Mouse (Mus musculus) hindbrain, postnatal 0 days (tissue): ENCODE data around the gene Auh. TPM values are rescaled to one million over a fixed set of nuclear protein-coding genes. Genes with fewer than 3 reads are reported as not detected.

ENCODE experiments used
- ATAC-seq: fragments of 200-750 bp; cut with Nextera tagmentation; 2 replicates; pipeline ENCODE4 v1.8.0; 2017; ENCODE audit warnings: mild to moderate bottlenecking, moderate TSS enrichment, moderate library complexity
- DNase-seq: peaks from one replicate; pipeline ENCODE4 v3.0.0-alpha.2; 2015; ENCODE audit warnings: low spot score
- H3K27ac ChIP-seq: fragments of 300-500 bp; sonication (generic); 2 replicates; pipeline ENCODE4 v1.5.1; 2014; ENCODE audit warnings: mild to moderate bottlenecking
- H3K27me3 ChIP-seq: fragments of 300-500 bp; sonication (generic); 2 replicates; pipeline ENCODE4 v1.6.1; 2014; ENCODE audit warnings: low read length, mixed read lengths; ENCODE audit not compliant: insufficient read depth
- H3K36me3 ChIP-seq: fragments of 300-500 bp; sonication (generic); 2 replicates; pipeline ENCODE4 v1.6.1; 2014; ENCODE audit warnings: low read length, mixed read lengths; ENCODE audit not compliant: insufficient read depth
- H3K4me1 ChIP-seq: fragments of 300-500 bp; sonication (generic); 2 replicates; pipeline ENCODE4 v1.6.1; 2014; ENCODE audit warnings: antibody characterized with exemption, low read length, mixed read lengths; ENCODE audit not compliant: insufficient read depth
- H3K4me2 ChIP-seq: fragments of 300-500 bp; sonication (generic); 2 replicates; pipeline ENCODE4 v1.6.1; 2014; ENCODE audit warnings: low read depth, mild to moderate bottlenecking, low read length, moderate library complexity, mixed read lengths
- H3K4me3 ChIP-seq: fragments of 300-500 bp; sonication (generic); 2 replicates; pipeline ENCODE4 v1.5.1; 2014; ENCODE audit warnings: low read length
- H3K9ac ChIP-seq: fragments of 300-500 bp; sonication (generic); replicated peaks from 2 replicates; pipeline ENCODE4 v1.6.1; 2014; ENCODE audit warnings: mild to moderate bottlenecking, low read length, moderate library complexity, mixed read lengths
- H3K9me3 ChIP-seq: fragments of 300-500 bp; sonication (generic); 2 replicates; pipeline ENCODE4 v1.6.1; 2016; ENCODE audit warnings: low read length, mixed read lengths
- CTCF ChIP-seq: IDR thresholded peaks from 2 replicates; pipeline ENCODE4 v1.5.1; 2016; ENCODE audit warnings: antibody characterized with exemption, control low read depth, low read depth
- WGBS: fragments of 180-500 bp; shearing (Covaris S2); extraction: QIAGEN DNeasy Blood & Tissue Kit; methylation state at CpG from one replicate; pipeline ENCODE4 v1.1.7; 2014; 5-methylcytosine and 5-hydroxymethylcytosine counted together
- polyA plus RNA-seq: library from polyadenylated mRNA; unstranded; fragments of >200 nt; fragmentation: Nextera tagmentation; extraction: Ambion mirVana; gene quantifications from 2 replicates; pipeline ENCODE4 v1.2.1, GENCODE M21; 2015
- total RNA-seq: library from RNA; depleted of rRNA; stranded (reverse); fragments of >200 nt; gene quantifications from 2 replicates; pipeline ENCODE4 v1.2.3, GENCODE M21; 2014; rRNA removed

The Auh gene
- total and polyA plus RNA-seq, 2 experiments from 2014 or later, result 39.3 to 65.9 TPM

GRCm38 (mm10) chr13:52800687-52801341, 128.7 kb downstream of the Auh start:
- no peaks in the 10 kb centered on the region for H3K27me3 ChIP-seq
- 55% methylated on average over 4 of the region's 4 CpGs for WGBS

DNA sequence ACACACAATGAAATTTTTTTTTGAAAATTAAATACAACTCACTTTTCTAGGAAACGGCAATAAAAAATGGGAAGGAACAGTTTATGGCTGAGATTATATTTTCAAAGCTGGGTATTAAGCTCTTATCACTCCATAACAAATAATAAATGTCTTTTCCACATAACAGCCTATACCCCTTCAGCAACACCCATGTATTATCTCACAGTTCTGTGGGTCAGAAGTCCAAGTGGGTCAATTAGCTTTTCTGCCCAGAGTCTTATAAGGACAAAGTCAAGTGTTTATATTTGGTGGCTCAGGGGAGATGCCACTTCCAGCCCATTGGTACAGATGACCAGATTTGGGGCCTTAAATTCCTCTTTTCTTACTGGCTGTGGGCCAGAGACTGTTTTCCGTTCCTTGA, 129.4 kb downstream of the Auh start:
- no peak overlapping the region for H3K4me3 ChIP-seq
- TF ChIP-seq CTCF, result no peak
- DNase-seq (no peak), ATAC-seq (no peak)
- 72% methylated on average over 2 of the region's 2 CpGs for WGBS
- H3K9me3 ChIP-seq, result no peaks in the 10 kb centered on the region
- no peak overlapping the region for H3K9ac ChIP-seq
- H3K36me3 ChIP-seq, result no peaks in the 10 kb centered on the region
- no peaks in the 10 kb centered on the region for H3K27me3 ChIP-seq
- H3K27ac ChIP-seq, result no peak overlapping the region
- no peak overlapping the region for H3K4me2 ChIP-seq
- no peaks in the 10 kb centered on the region for H3K4me1 ChIP-seq

More at GRCm38 (mm10) chr13:52800687-52801341, 128.7 kb downstream of the Auh start:
- DNase-seq (no peak), ATAC-seq (no peak)
- H3K9ac ChIP-seq, result no peak overlapping the region
- H3K4me2 ChIP-seq, result no peak overlapping the region
- TF ChIP-seq CTCF, result no peak
- no peaks in the 10 kb centered on the region for H3K9me3 ChIP-seq
- no peak overlapping the region for H3K4me3 ChIP-seq
- H3K36me3 ChIP-seq, result no peaks in the 10 kb centered on the region
- H3K27ac ChIP-seq, result no peak overlapping the region
- H3K4me1 ChIP-seq, result peaks cover 3% of the 10 kb centered on the region; the same call in 1 of the 2 replicates

DNA sequence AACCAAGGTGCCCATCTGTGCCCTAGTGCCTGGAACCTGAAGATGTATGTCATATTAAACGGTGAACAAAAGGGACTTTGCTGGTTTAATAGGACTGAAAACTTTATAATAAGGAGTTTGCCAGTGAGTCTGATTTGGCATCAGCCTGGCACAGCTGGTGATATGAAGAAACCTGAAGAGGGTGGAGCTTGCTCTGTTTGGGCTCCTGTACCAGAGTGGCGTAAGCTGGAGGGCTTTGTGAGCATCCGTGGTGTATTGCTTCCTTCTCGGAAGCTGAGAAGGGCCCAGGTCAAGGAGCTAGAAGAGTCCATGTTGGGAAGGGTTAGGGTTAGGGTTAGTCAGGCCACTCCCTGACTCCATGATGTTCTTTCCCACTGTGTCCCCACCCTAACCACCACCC, 135.2 kb downstream of the Auh start:
- no peak for ATAC-seq

DNA sequence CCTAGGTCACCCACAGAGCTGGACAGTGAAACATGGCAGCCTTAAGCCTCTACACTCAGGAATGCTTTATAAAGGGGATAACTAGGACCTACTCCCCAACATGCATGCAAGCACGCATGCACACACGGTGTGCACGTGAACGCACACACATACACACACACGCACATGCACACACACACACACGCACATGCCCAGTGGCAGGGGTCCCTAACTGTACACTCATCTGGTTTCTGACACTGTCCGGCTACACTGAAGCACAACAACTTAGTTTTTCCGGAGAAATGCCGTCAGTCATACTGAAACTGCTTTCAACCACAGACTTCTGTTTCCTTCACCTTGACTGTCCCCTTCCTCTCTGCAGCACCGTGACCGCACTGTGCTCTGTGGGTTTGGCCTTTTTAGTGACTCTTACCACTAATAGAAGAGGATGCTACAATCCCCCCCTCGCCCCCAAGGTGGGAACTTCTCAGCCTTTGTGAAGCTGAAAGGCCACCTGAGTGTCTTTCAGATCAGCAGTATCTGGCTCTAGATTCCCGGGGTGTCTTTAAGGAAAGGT, 136.0 kb downstream of the Auh start:
- TF ChIP-seq CTCF, result no peak
- Histone ChIP-seq H3K36me3 (no peaks in the 10 kb centered on the region), H3K27ac (no peak overlapping the region), H3K9me3 (no peaks in the 10 kb centered on the region), H3K4me2 (no peak overlapping the region), H3K4me1 (no peaks in the 10 kb centered on the region), H3K27me3 (no peaks in the 10 kb centered on the region), H3K4me3 (no peak overlapping the region), H3K9ac (no peak overlapping the region)
- 97% methylated on average over 13 of the region's 13 CpGs for WGBS
- ATAC-seq (no peak), DNase-seq (no peak)

More for the DNA sequence above, 135.2 kb downstream of the Auh start:
- H3K36me3 ChIP-seq, result no peaks in the 10 kb centered on the region
- no peaks in the 10 kb centered on the region for H3K27me3 ChIP-seq
- H3K4me2 ChIP-seq, result no peak overlapping the region
- no peak overlapping the region for H3K4me3 ChIP-seq
- no peak for TF ChIP-seq CTCF
- H3K9me3 ChIP-seq, result no peaks in the 10 kb centered on the region
- H3K4me1 ChIP-seq, result no peaks in the 10 kb centered on the region
- no peak overlapping the region for H3K27ac ChIP-seq
- DNase-seq, result no peak
- WGBS, result 96% methylated on average over 4 of the region's 4 CpGs
- H3K9ac ChIP-seq, result no peak overlapping the region

- H3K9ac ChIP-seq, result no peak overlapping the region
- H3K36me3 ChIP-seq, result no peaks in the 10 kb centered on the region
- no peaks in the 10 kb centered on the region for H3K4me1 ChIP-seq
- no peak overlapping the region for H3K27ac ChIP-seq
- H3K4me3 ChIP-seq, result no peak overlapping the region
- H3K27me3 ChIP-seq, result no peaks in the 10 kb centered on the region
- no peak for TF ChIP-seq CTCF
- H3K9me3 ChIP-seq, result no peaks in the 10 kb centered on the region
- WGBS, result 89% methylated on average over 9 of the region's 9 CpGs
- DNase-seq, result no peak
- H3K4me2 ChIP-seq, result no peak overlapping the region
- no peak for ATAC-seq
These were observed 137.1 kb downstream of the Auh start for GRCm38 (mm10) chr13:52792242-52792844.

- no peak; the same call in 1 of the 2 replicates for TF ChIP-seq CTCF
- Histone ChIP-seq H3K27ac (no peak overlapping the region), H3K9me3 (no peaks in the 10 kb centered on the region), H3K4me1 (no peaks in the 10 kb centered on the region), H3K27me3 (no peaks in the 10 kb centered on the region), H3K4me2 (no peak overlapping the region), H3K4me3 (no peak overlapping the region), H3K36me3 (no peaks in the 10 kb centered on the region), H3K9ac (no peak overlapping the region)
- WGBS, result 71% methylated on average over 5 of the region's 5 CpGs
- DNase-seq (no peak), ATAC-seq (no peak)
These were observed 138.6 kb downstream of the Auh start for GRCm38 (mm10) chr13:52790894-52791293.

Other genes with a start within 250 kb of the Auh start
- 16.4 and 17.9 TPM in 2 replicates for gene Nfil3, start 51.4 kb upstream of the Auh start, total RNA-seq
- gene Nfil3, start 51.4 kb upstream of the Auh start, polyA plus RNA-seq, result 27.2 and 28.3 TPM in 2 replicates